Mouse (Mus musculus) lung, postnatal 36 days (tissue): ENCODE measurements around the gene Agl.
"Not testable (repeated sequence)": the region's sequence is repeated elsewhere in the genome, so short reads cannot be mapped to it uniquely, and the experiment has no call there.

Experiments used
- DNase-seq: peaks from one replicate; pipeline ENCODE4 v3.0.0; 2022; ENCODE audit warnings: mixed read lengths

The Agl gene

GRCm38 (mm10) chr3:116815916-116816315 is 8.0 kb upstream of the Agl start:
- DNase-seq = no peak

GRCm38 (mm10) chr3:116815305-116815797 is 7.4 kb upstream of the Agl start:
- no peak for DNase-seq

GRCm38 (mm10) chr3:116812946-116813345 is 5.0 kb upstream of the Agl start:
- DNase-seq = no peak

GRCm38 (mm10) chr3:116810351-116810750 is 2.4 kb upstream of the Agl start:
- not testable (repeated sequence) for DNase-seq

GRCm38 (mm10) chr3:116809221-116809620 is 1.3 kb upstream of the Agl start:
- DNase-seq = no peak

GRCm38 (mm10) chr3:116808507-116809217 is 696 bp upstream of the Agl start:
- DNase-seq = peak; percentile 41

GRCm38 (mm10) chr3:116805866-116806265 is 2.1 kb downstream of the Agl start:
- DNase-seq = no peak

GRCm38 (mm10) chr3:116804746-116805285 is 3.1 kb downstream of the Agl start:
- DNase-seq = no peak

GRCm38 (mm10) chr3:116801755-116802154 is 6.2 kb downstream of the Agl start:
- DNase-seq = no peak

- no peak for DNase-seq
Measured at GRCm38 (mm10) chr3:116798821-116799510, 9.0 kb downstream of the Agl start.

GRCm38 (mm10) chr3:116788851-116789250 is 19.1 kb downstream of the Agl start:
- no peak for DNase-seq

- no peak for DNase-seq
Measured at GRCm38 (mm10) chr3:116786543-116786942, 21.4 kb downstream of the Agl start.

GRCm38 (mm10) chr3:116785820-116786219 is 22.1 kb downstream of the Agl start:
- DNase-seq = no peak

GRCm38 (mm10) chr3:116784811-116785210 is 23.2 kb downstream of the Agl start:
- no peak for DNase-seq

- DNase-seq = no peak
Measured at GRCm38 (mm10) chr3:116784290-116784689, 23.7 kb downstream of the Agl start.

GRCm38 (mm10) chr3:116776961-116777360 is 31.0 kb downstream of the Agl start:
- no peak for DNase-seq

GRCm38 (mm10) chr3:116773836-116774235 is 34.1 kb downstream of the Agl start:
- no peak for DNase-seq

- peak; percentile 7 for DNase-seq
Measured at GRCm38 (mm10) chr3:116771597-116771996, 36.4 kb downstream of the Agl start.

GRCm38 (mm10) chr3:116766963-116767362 is 41.0 kb downstream of the Agl start:
- peak; percentile 36 for DNase-seq

- no peak for DNase-seq
Measured at GRCm38 (mm10) chr3:116752818-116753217, 55.1 kb downstream of the Agl start.

GRCm38 (mm10) chr3:116751191-116751860 is 56.6 kb downstream of the Agl start:
- peak; percentile 82 for DNase-seq

GRCm38 (mm10) chr3:116748391-116749170 is 59.4 kb downstream of the Agl start:
- peak; percentile 63 for DNase-seq

GRCm38 (mm10) chr3:116747648-116748047 is 60.3 kb downstream of the Agl start:
- DNase-seq = not testable (repeated sequence)
